Mouse (Mus musculus) stomach, postnatal 0 days (tissue): ENCODE measurements at regions not wholly inside any gene's neighbourhood (a gene's known extent, or its start where the extent isn't known, plus 50 kb on each side); places are given as distances from the start of the nearest gene placed in this dataset.

Experiments used
- ATAC-seq: fragments of 200-750 bp; cut with Nextera tagmentation; 2 replicates; pipeline ENCODE4 v1.8.0; 2017; ENCODE audit not compliant: low FRiP score, low TSS enrichment
- DNase-seq: peaks from one replicate; pipeline ENCODE4 v3.0.0-alpha.2; 2016; ENCODE audit warnings: low spot score
- H3K27ac ChIP-seq: fragments of 300-500 bp; sonication (generic); replicated peaks from 2 replicates; pipeline ENCODE4 v1.5.1; 2014; ENCODE audit warnings: mild to moderate bottlenecking, control low read depth
- H3K27me3 ChIP-seq: fragments of 300-500 bp; sonication (generic); 2 replicates; pipeline ENCODE4 v1.6.1; 2014; ENCODE audit warnings: low read length; ENCODE audit not compliant: control insufficient read depth, insufficient read depth
- H3K36me3 ChIP-seq: fragments of 300-500 bp; sonication (generic); 2 replicates; pipeline ENCODE4 v1.6.1; 2014; ENCODE audit warnings: low read length, mixed read lengths; ENCODE audit not compliant: control insufficient read depth, insufficient read depth
- H3K4me1 ChIP-seq: fragments of 300-500 bp; sonication (generic); replicated peaks from 2 replicates; pipeline ENCODE4 v1.6.1; 2014; ENCODE audit warnings: antibody characterized with exemption; ENCODE audit not compliant: control insufficient read depth, insufficient read depth
- H3K4me2 ChIP-seq: fragments of 300-500 bp; sonication (generic); replicated peaks from 2 replicates; pipeline ENCODE4 v1.6.1; 2014; ENCODE audit warnings: low read depth, mild to moderate bottlenecking, control low read depth, moderate library complexity
- H3K4me3 ChIP-seq: fragments of 300-500 bp; sonication (generic); 2 replicates; pipeline ENCODE4 v1.5.1; 2014; ENCODE audit warnings: low read depth, low read length, control low read depth
- H3K9ac ChIP-seq: fragments of 300-500 bp; sonication (generic); 2 replicates; pipeline ENCODE4 v1.6.1; 2014; ENCODE audit warnings: mild to moderate bottlenecking, low read length, control low read depth, mixed read lengths
- H3K9me3 ChIP-seq: fragments of 300-500 bp; sonication (generic); 2 replicates; pipeline ENCODE4 v1.6.1; 2016; ENCODE audit warnings: low read length; ENCODE audit not compliant: control insufficient read depth
- CTCF ChIP-seq: IDR thresholded peaks from 2 replicates; pipeline ENCODE4 v1.5.1; 2016; ENCODE audit warnings: antibody characterized with exemption, low read depth, mild to moderate bottlenecking, moderate library complexity
- EP300 ChIP-seq: optimal IDR thresholded peaks from 2 replicates; pipeline ENCODE3; 2016; ENCODE audit warnings: antibody characterized with exemption
- WGBS: fragments of 180-500 bp; shearing (Covaris S2); extraction: QIAGEN DNeasy Blood & Tissue Kit; methylation state at CpG from one replicate; pipeline ENCODE4 v1.1.7; 2014; 5-methylcytosine and 5-hydroxymethylcytosine counted together

DNA sequence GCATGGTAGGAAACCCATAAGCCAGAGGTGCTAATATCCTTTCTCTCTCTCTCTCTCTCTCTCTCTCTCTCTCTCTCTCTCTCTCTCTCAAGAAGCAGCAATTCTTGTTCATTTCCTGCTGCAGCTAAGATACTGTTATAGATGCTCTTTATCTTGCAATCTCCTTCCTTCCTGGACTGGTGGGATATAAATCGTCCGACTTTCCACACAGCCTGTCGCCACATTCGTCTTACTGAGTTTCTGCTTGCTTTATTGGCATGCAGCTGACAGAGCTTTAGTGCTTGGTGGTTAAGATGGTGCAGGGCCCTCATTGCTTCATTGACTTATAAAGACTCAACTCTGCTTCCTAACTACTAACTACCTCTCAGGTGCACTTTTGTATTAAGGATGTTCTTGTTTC, 165.6 kb downstream of the Kdr start:
- Histone ChIP-seq H3K27ac (no peak overlapping the region), H3K4me1 (no peaks in the 10 kb centered on the region; the same call in 1 of the 2 replicates), H3K36me3 (no peaks in the 10 kb centered on the region), H3K27me3 (no peaks in the 10 kb centered on the region), H3K9me3 (no peaks in the 10 kb centered on the region), H3K4me3 (no peak overlapping the region), H3K4me2 (no peak overlapping the region), H3K9ac (no peak overlapping the region)
- TF ChIP-seq CTCF (no peak), EP300 (no peak)
- no peak for DNase-seq
- 59% methylated on average over 4 of the region's 4 CpGs for WGBS
- ATAC-seq = no peak

DNA sequence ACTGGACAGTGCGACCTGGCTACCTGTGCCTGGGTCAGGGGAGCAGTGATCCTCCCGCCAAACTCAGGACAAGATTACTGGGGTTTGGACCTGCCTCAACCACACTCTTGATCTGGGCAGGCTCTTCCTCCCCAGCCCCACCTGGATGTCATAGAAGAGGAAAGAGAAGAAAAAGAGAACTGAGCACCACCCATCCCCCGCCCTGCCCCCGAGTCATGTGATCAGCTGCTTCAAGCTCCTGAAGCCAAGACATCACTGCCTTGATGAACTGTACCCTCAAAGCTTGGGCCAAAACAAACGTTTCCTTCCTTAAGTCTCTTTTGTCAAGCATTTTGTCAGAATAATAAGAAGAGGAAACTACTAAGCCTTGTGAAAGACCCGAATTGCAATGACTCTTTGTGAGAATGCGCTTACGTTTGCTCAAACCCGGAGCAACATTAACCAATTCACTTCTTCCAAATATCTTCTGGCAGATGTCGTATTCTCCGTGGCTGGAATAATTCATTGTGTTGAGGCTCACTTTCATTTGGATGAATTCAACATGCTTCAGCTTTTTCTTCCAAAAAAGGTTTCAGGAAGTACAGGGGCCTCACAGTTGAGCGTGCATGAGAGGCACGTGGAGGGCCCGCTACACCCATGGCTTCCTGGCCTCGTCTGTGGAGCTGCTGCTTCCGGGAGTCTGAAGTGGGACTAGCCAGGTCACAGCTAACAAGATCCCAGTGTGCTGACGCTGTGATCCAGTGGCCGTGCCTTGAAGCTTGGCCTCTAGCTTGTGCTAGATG, 169.5 kb downstream of the Kdr start:
- no peaks in the 10 kb centered on the region; the same call in 1 of the 2 replicates for H3K4me1 ChIP-seq
- 62% methylated on average over 18 of the region's 18 CpGs for WGBS
- no peaks in the 10 kb centered on the region for H3K9me3 ChIP-seq
- no peaks in the 10 kb centered on the region for H3K27me3 ChIP-seq
- DNase-seq (no peak), ATAC-seq (no peak)
- H3K4me3 ChIP-seq = no peak overlapping the region
- no peak overlapping the region for H3K9ac ChIP-seq
- no peak for TF ChIP-seq CTCF
- TF ChIP-seq EP300 = no peak
- no peaks in the 10 kb centered on the region for H3K36me3 ChIP-seq
- H3K27ac ChIP-seq = no peak overlapping the region
- H3K4me2 ChIP-seq = no peak overlapping the region

DNA sequence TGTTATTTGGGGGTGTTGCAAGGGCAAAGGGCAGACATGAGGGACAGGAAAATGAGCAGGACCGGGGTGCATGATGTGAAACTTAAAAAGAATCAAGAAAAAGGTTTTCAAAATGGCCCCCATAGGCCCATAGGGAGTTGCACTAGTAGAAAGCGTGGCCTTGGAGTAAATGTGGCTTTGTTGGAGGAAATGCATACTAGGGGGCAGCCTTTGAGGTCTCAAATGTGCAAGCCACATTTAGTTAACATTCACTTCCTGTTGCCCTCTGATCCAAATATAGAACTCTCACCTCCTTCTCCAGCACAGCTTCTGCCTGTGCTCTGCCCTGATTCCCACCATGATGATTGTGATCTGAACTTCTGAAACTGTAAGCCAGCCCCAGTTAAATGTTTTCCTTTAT, 173.2 kb downstream of the Kdr start:
- H3K4me1 ChIP-seq = no peaks in the 10 kb centered on the region; the same call in 1 of the 2 replicates
- no peak overlapping the region for H3K4me2 ChIP-seq
- WGBS = 84% methylated on average over 2 of the region's 2 CpGs
- ATAC-seq (no peak), DNase-seq (no peak)
- no peaks in the 10 kb centered on the region for H3K36me3 ChIP-seq
- H3K4me3 ChIP-seq = no peak overlapping the region
- H3K9me3 ChIP-seq = no peaks in the 10 kb centered on the region
- H3K27me3 ChIP-seq = no peaks in the 10 kb centered on the region
- H3K9ac ChIP-seq = no peak overlapping the region
- no peak overlapping the region for H3K27ac ChIP-seq
- no peak for TF ChIP-seq CTCF
- TF ChIP-seq EP300 = no peak

DNA sequence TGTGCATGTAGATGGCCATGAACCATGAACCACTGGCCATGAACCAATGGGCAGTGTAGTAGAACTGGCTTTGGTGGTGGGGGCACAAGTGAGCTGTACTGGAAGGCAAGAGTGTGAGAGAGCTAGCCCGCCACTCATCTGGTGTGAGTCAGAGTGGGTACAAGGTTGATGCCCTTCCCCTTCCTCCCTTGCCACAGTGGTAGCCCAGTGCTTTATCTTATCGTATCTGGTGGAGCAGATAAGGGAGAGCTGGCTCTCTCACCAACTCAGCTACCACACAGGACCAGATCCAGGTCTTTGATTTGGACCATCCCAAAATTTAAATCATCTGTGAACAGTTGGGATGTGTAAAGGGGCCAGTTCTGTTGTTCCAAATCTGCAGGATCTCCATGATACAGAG, 173.9 kb downstream of the Kdr start:
- Histone ChIP-seq H3K36me3 (no peaks in the 10 kb centered on the region), H3K27me3 (no peaks in the 10 kb centered on the region), H3K9me3 (no peaks in the 10 kb centered on the region), H3K4me3 (no peak overlapping the region), H3K4me1 (no peaks in the 10 kb centered on the region; the same call in 1 of the 2 replicates), H3K9ac (no peak overlapping the region), H3K4me2 (no peak overlapping the region), H3K27ac (no peak overlapping the region)
- 96% methylated on average over 2 of the region's 2 CpGs for WGBS
- DNase-seq (no peak), ATAC-seq (no peak)
- no peak for TF ChIP-seq EP300
- TF ChIP-seq CTCF = no peak

DNA sequence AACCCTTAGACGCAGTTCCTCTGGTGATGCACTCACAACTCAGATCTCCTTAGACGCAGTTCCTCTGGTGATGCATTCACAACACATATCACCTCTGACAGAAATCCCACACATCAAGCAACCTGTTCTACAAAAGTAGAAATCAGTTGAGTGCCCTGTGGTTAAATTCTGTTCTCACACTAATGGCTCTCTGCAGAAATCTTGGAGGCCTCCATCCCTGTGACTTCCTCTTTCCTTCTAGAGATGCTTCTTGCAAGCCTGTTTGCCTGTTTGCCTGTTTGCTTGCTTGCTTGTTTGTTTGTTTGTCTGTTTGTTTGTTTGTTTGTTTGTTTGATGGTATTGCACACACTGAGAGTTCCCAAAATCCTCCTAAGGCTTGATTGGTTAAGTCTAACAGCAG, 175.2 kb downstream of the Kdr start:
- Histone ChIP-seq H3K4me1 (no peaks in the 10 kb centered on the region), H3K9ac (no peak overlapping the region), H3K27ac (no peak overlapping the region), H3K27me3 (no peaks in the 10 kb centered on the region), H3K4me2 (no peak overlapping the region), H3K4me3 (no peak overlapping the region), H3K9me3 (no peaks in the 10 kb centered on the region), H3K36me3 (no peaks in the 10 kb centered on the region)
- ATAC-seq (no peak), DNase-seq (no peak)
- TF ChIP-seq CTCF = no peak
- TF ChIP-seq EP300 = no peak
- WGBS = 87% methylated on average over 2 of the region's 2 CpGs
